Mouse (Mus musculus): ENCODE results near the gene Fbln2. TPM values are rescaled to one million over a fixed set of nuclear protein-coding genes. Genes with fewer than 3 reads are reported as not detected.

Gene Fbln2
- polyA plus RNA-seq, 1 experiment from 2014 or later: 56.4 TPM

DNA sequence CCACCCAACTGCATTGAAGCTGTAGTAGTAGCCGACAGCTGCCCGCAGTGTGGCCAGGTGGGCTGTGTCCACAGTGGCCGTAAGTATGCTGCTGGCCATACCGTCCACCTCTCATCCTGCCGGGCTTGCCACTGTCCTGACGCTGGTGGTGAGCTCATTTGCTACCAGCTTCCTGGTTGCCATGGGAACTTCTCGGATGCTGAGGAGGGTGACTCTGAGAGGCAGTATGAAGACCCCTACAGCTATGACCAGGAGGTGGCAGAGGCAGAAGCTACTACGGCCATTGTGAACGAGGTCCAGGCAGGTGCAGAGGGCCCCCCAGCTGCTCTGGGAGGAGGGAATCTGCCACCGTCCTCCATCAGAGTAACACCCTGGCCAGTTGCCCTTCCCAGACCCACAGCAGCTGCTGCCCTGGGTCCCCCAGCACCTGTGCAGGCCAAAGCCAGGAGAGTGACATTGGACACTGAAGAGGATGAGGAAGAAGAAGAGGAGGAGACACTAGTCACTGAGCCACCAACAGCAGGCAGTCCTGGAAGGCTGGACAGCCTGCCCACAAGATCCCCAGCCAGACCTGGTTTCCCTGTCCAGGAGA is 21.3 kb downstream of the Fbln2 start:
- no peak overlapping the region for H3K27ac ChIP-seq
- H3K4me1 ChIP-seq: peaks cover 18% of the 10 kb centered on the region
- no peak overlapping the region for H3K4me3 ChIP-seq (replicated peaks)
- no peaks in the 10 kb centered on the region for H3K36me3 ChIP-seq
- H3K9me3 ChIP-seq (replicated peaks): no peaks in the 10 kb centered on the region
- H3K4me2 ChIP-seq: no peak overlapping the region
- 0 out of 2 replicates have a peak, but pooled peaks cover 4% of the 10 kb centered on the region for H3K27me3 ChIP-seq
- H3K9ac ChIP-seq: no peak overlapping the region
- WGBS: 72% methylated on average over 10 of the region's 10 CpGs
- ATAC-seq (replicated peaks; ENCODE audit: low FRiP score): no peak

DNA sequence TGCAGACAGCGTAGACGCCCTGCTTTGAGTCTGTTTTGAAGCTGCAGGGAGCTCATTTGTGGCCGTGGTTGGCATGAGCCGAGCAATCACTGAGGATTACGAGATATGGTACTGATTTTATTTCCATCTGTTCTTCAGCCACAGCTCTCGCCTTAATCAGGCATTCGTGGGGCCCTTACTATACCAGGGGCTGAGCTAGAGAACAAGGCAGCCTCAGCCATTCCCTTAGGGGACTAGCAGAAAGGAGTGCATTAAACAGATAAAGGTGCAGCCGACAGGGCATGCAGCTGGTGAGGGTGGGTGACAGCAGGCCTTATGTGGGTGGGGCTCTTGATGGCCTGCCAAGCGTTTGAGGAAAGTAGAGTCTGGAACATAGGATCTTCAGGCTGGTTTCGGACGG is 23.8 kb downstream of the Fbln2 start:
- peaks cover 11% of the 10 kb centered on the region for H3K4me1 ChIP-seq
- 0 out of 2 replicates have a peak, but pooled peaks cover 4% of the 10 kb centered on the region for H3K27me3 ChIP-seq
- H3K4me2 ChIP-seq: no peak overlapping the region
- ATAC-seq (replicated peaks; ENCODE audit: low FRiP score): no peak
- no peak overlapping the region for H3K9ac ChIP-seq
- H3K4me3 ChIP-seq (replicated peaks): no peak overlapping the region
- WGBS: 56% methylated on average over 11 of the region's 11 CpGs
- H3K27ac ChIP-seq: no peak overlapping the region
- no peaks in the 10 kb centered on the region for H3K36me3 ChIP-seq
- no peaks in the 10 kb centered on the region for H3K9me3 ChIP-seq (replicated peaks)

DNA sequence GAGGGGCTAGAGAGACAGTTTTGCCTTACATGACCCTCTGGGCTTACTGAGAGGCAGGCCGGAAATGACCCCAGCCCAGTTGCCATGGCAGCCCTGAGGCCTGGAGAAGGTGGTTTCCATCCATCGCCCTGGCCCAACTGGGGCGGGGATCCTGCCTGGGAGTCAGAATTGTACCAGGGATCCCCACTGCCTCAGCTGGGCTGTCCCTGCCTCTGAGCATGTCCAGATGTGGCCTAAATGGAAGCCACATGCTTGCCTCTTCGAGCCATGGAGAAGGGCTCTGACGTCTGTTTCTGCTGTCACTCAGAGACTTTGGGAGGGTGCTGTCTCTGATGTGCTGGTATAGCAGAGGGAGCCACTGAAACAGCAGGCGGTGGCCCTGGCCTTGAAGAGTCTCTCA is 24.2 kb downstream of the Fbln2 start:
- Histone ChIP-seq H3K4me1 (peaks cover 11% of the 10 kb centered on the region), H3K36me3 (no peaks in the 10 kb centered on the region), H3K9ac (no peak overlapping the region), H3K9me3 (replicated peaks) (no peaks in the 10 kb centered on the region), H3K27ac (no peak overlapping the region), H3K4me2 (no peak overlapping the region), H3K27me3 (0 out of 2 replicates have a peak, but pooled peaks cover 4% of the 10 kb centered on the region), H3K4me3 (replicated peaks) (no peak overlapping the region)
- ATAC-seq (replicated peaks; ENCODE audit: low FRiP score): no peak
- 29% methylated on average over 6 of the region's 6 CpGs for WGBS

DNA sequence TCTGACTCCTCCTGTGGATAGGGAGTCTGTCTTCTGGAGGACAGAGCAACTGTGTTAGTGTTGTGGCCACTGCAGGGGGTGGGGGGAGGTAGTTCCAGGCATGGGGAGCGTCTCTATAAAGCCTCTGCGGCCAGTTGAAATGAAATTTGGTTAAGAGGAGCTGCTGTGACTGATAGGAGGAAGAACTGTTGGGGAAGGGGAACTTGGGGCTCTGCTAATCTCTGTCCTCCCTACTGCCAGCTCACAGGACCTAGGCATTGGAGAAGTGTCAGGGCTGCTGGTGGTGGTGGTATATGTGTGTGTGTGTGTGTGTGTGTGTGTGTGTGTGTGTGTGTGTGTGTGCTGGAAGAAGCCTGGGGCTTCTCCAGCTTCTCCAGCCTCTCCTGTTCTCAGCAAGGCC is 25.0 kb downstream of the Fbln2 start:
- H3K4me2 ChIP-seq: no peak overlapping the region
- no peak for ATAC-seq (replicated peaks; ENCODE audit: low FRiP score)

DNA sequence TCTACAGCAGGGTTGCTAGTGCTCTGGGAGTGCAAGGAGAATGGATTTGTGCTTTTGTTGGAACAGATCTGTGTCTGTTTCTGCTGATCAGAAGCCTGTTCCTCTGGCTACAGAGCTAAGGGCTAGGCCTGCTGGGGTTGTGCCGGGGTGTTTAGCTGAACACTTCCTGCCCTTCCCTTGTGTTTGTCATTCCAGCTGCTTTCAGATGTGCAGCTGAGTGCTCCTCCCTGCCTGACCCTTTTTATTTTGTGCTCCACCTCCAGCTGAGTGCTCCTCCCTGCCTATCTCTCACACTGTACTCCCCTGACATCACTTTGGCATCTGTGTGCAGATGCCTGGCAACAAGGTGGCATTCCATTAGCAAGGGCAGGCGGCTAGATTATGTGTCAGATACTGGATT is 28.3 kb downstream of the Fbln2 start:
- Histone ChIP-seq H3K27me3 (no peaks in the 10 kb centered on the region; the same call in 1 of the 2 replicates), H3K9me3 (replicated peaks) (no peaks in the 10 kb centered on the region), H3K4me2 (no peak overlapping the region), H3K36me3 (no peaks in the 10 kb centered on the region), H3K4me1 (peaks cover 11% of the 10 kb centered on the region), H3K27ac (no peak overlapping the region), H3K4me3 (replicated peaks) (no peak overlapping the region), H3K9ac (no peak overlapping the region)
- no peak for ATAC-seq (replicated peaks; ENCODE audit: low FRiP score)
- WGBS: 78% methylated on average over 2 of the region's 2 CpGs

More for the DNA sequence above, 25.0 kb downstream of the Fbln2 start:
- 75% methylated on average over 2 of the region's 2 CpGs for WGBS
- Histone ChIP-seq H3K27me3 (0 out of 2 replicates have a peak, but pooled peaks cover 4% of the 10 kb centered on the region), H3K9ac (no peak overlapping the region), H3K36me3 (no peaks in the 10 kb centered on the region), H3K9me3 (replicated peaks) (no peaks in the 10 kb centered on the region), H3K4me3 (replicated peaks) (no peak overlapping the region), H3K4me1 (peaks cover 11% of the 10 kb centered on the region), H3K27ac (no peak overlapping the region)

DNA sequence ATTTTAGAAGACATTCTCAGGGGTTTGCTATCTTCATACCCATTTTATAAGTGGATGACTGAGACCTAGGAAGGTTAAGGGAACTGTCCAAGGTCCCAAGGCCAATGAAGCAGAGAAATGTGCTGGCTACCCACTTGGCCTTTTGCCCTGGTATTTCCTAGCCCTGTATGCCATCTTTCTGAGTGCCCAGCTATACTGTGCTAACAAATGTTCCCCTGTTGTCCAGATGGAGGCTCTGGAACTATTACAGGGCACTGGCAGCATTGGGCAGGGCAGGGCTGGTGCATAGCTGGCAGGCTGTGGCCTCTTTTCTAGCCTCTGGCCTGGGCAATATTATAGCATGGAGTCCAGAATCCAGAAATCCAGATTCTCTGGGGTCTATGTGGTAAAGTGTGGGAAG is 28.7 kb downstream of the Fbln2 start:
- H3K9me3 ChIP-seq (replicated peaks): no peaks in the 10 kb centered on the region

DNA sequence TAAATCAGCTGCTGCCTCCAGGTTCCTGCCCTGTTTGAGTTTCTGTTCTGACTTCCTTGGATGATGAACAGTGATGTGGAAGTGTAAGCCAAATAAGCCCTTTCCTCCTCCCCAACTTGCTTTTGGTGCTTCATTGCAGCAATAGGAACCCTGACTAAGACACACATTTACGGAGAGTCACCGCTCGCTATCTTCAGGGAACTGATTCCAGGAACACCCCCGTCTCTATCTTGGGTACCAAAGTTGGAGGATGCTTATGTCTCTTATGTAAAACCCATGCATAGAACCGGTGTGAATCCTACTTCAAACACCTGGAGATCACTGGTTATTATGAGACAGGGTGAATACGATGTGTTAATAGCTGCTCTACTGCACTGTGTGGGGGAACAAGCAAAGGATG is 31.1 kb downstream of the Fbln2 start:
- no peaks in the 10 kb centered on the region for H3K4me1 ChIP-seq
- no peak overlapping the region for H3K4me2 ChIP-seq
- no peak for ATAC-seq (replicated peaks; ENCODE audit: low FRiP score)
- no peak overlapping the region for H3K4me3 ChIP-seq (replicated peaks)
- H3K9ac ChIP-seq: no peak overlapping the region
- H3K9me3 ChIP-seq (replicated peaks): no peaks in the 10 kb centered on the region
- 91% methylated on average over 6 of the region's 6 CpGs for WGBS
- H3K27me3 ChIP-seq: no peaks in the 10 kb centered on the region; the same call in 1 of the 2 replicates
- no peak overlapping the region for H3K27ac ChIP-seq
- no peaks in the 10 kb centered on the region for H3K36me3 ChIP-seq

More for the DNA sequence above, 28.7 kb downstream of the Fbln2 start:
- H3K36me3 ChIP-seq: no peaks in the 10 kb centered on the region
- ATAC-seq (replicated peaks; ENCODE audit: low FRiP score): no peak
- no peaks in the 10 kb centered on the region; the same call in 1 of the 2 replicates for H3K27me3 ChIP-seq
- H3K4me1 ChIP-seq: peaks cover 8% of the 10 kb centered on the region
- no peak overlapping the region for H3K4me2 ChIP-seq
- H3K27ac ChIP-seq: no peak overlapping the region
- no peak overlapping the region for H3K4me3 ChIP-seq (replicated peaks)
- no peak overlapping the region for H3K9ac ChIP-seq

DNA sequence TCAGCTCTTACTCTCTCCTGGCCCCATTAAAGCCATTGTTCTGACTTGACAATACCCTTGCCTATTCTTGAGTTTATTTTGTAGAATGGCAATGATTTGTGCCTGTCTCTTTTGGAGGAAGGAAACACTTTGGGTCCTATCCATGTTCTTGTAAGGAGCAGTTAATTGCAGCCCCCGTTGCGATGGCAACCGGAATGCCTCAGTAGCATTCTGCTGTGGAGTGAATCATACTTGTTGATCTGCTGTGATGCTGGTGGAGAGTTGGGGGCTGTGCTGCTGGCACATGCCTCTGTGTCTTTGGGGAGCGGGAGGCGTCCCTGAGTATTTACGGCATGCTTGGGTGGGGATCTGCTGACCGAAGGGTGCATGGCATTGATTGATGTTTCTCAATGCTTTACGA is 32.1 kb downstream of the Fbln2 start:
- Histone ChIP-seq H3K27ac (no peak overlapping the region), H3K27me3 (no peaks in the 10 kb centered on the region; the same call in 1 of the 2 replicates), H3K9me3 (replicated peaks) (no peaks in the 10 kb centered on the region), H3K9ac (no peak overlapping the region), H3K4me2 (no peak overlapping the region), H3K36me3 (no peaks in the 10 kb centered on the region), H3K4me3 (replicated peaks) (no peak overlapping the region), H3K4me1 (no peaks in the 10 kb centered on the region)
- 60% methylated on average over 8 of the region's 8 CpGs for WGBS
- ATAC-seq (replicated peaks; ENCODE audit: low FRiP score): no peak

DNA sequence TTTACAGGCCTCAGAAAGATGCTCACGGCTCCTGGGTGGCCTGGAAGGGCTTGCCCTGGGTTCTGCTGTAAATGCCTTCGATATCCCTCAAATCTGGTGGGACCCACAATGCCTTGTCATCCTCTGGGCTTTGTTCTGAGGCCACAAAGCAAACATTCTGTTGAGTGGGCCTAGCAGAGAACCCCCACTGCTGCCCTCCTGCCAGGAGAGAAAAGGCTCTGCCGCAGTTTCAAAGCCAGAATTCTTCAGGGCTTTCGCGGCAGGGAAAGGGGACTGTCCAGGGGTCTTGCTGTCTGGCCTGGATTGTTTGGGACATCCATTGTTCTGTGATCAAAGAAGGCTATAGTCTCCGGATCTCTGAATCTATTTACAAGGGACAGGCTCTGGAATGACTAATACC is 33.1 kb downstream of the Fbln2 start:
- Histone ChIP-seq H3K4me2 (no peak overlapping the region), H3K9ac (no peak overlapping the region), H3K27ac (no peak overlapping the region), H3K36me3 (no peaks in the 10 kb centered on the region), H3K9me3 (replicated peaks) (no peaks in the 10 kb centered on the region), H3K4me3 (replicated peaks) (no peak overlapping the region), H3K27me3 (no peaks in the 10 kb centered on the region; the same call in 1 of the 2 replicates), H3K4me1 (no peaks in the 10 kb centered on the region)
- no peak for ATAC-seq (replicated peaks; ENCODE audit: low FRiP score)
- 41% methylated on average over 6 of the region's 6 CpGs for WGBS

DNA sequence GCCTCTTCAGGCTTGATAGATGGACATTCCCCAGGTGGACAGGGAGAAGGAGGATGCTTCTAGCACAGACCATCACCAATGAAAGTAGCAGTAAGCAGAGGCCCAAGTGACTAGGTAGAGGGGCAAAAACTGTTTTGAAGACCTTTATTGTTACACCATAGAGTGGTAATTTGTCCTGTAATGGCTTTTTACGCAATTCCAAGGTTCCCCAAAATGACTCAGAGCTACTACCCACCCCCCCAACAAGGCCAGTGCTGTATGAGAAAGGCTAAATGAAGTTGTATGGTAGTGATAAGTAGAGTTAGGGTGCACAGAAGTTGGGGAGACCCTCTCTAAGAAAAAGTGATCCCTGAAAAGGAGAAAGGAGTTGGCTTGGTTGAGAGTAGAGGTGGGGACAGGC is 35.1 kb downstream of the Fbln2 start:
- Histone ChIP-seq H3K27ac (no peak overlapping the region), H3K4me3 (replicated peaks) (no peak overlapping the region), H3K4me2 (no peak overlapping the region), H3K36me3 (no peaks in the 10 kb centered on the region), H3K27me3 (no peaks in the 10 kb centered on the region; the same call in 1 of the 2 replicates), H3K9me3 (replicated peaks) (no peaks in the 10 kb centered on the region), H3K9ac (no peak overlapping the region), H3K4me1 (no peaks in the 10 kb centered on the region)
- no peak for ATAC-seq (replicated peaks; ENCODE audit: low FRiP score)
- 89% methylated on average over 1 of the region's 1 CpGs for WGBS

DNA sequence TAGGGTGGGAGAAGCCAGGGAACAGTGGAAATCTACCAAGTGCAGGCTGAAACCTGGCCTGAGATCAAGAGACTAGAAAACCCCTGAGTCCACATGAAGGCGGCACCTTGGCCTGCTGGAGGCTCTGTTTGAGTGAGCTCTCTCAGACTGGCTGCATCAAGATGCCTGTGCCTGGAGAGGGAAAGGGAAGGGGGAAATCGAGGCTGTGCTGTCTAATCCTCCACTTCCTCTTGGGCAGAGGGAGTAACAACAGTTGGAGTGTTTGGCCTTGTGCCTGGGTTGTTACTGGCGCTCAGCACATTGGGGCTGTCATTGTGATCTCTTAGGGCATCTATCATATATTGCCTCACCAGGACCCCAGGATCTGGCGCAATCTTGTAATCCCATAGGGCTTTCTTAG is 36.4 kb downstream of the Fbln2 start:
- no peaks in the 10 kb centered on the region for H3K36me3 ChIP-seq
- H3K9ac ChIP-seq: no peak overlapping the region
- 69% methylated on average over 4 of the region's 4 CpGs for WGBS

DNA sequence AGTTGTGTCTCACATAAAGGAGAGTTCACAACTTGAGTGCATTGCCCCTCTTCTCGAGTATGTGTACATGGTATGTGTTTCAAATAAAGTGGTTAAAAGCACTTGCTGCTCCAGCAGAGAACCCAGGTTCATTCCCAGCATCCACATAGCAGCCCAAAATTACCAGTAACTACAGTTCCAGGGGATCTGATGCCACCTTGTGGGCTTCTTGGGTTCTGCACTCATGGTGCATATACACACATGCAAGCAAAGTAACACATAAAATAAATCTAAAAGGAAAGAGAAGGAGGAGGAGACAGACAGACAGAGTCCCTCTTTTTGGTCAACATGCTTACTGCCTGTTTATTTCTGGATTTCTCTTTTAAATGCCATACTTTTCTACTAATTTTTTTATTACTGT is 37.5 kb downstream of the Fbln2 start:
- 86% methylated on average over 1 of the region's 1 CpGs for WGBS
- H3K4me3 ChIP-seq (replicated peaks): no peak overlapping the region
- no peak overlapping the region for H3K27ac ChIP-seq
- no peaks in the 10 kb centered on the region for H3K36me3 ChIP-seq
- no peaks in the 10 kb centered on the region for H3K4me1 ChIP-seq
- H3K9me3 ChIP-seq (replicated peaks): no peaks in the 10 kb centered on the region
- no peak overlapping the region for H3K9ac ChIP-seq
- ATAC-seq (replicated peaks; ENCODE audit: low FRiP score): no peak
- no peaks in the 10 kb centered on the region; the same call in 1 of the 2 replicates for H3K27me3 ChIP-seq
- no peak overlapping the region for H3K4me2 ChIP-seq

More for the DNA sequence above, 36.4 kb downstream of the Fbln2 start:
- no peak for ATAC-seq (replicated peaks; ENCODE audit: low FRiP score)
- Histone ChIP-seq H3K27ac (no peak overlapping the region), H3K27me3 (no peaks in the 10 kb centered on the region; the same call in 1 of the 2 replicates), H3K9me3 (replicated peaks) (no peaks in the 10 kb centered on the region), H3K4me2 (no peak overlapping the region), H3K4me1 (no peaks in the 10 kb centered on the region), H3K4me3 (replicated peaks) (no peak overlapping the region)
